Mouse (Mus musculus) bone marrow macrophage, adult 2 months (primary cell): Measurements from ENCODE around the gene Hoxc8.

Experiments used
- CTCF ChIP-seq: IDR thresholded peaks from 2 replicates; pipeline ENCODE4 v1.5.1; 2012; ENCODE audit warnings: low read depth, mild to moderate bottlenecking, low read length, moderate library complexity
- POLR2A ChIP-seq: IDR thresholded peaks from 2 replicates; pipeline ENCODE4 v1.6.1; 2012; ENCODE audit warnings: mild to moderate bottlenecking, low read depth, low read length, borderline replicate concordance

GRCm38 (mm10) chr15:103032646-103033575, 42.5 kb downstream of the Hoxc8 start:
- TF ChIP-seq CTCF (no peak), POLR2A (no peak)
